Mouse (Mus musculus): ENCODE measurements around the gene Chek1. TPM values are rescaled to one million over a fixed set of nuclear protein-coding genes. Genes with fewer than 3 reads are reported as not detected.

Gene Chek1
- polyA plus RNA-seq, 1 experiment from 2014 or later: 25.3 TPM

GRCm38 (mm10) chr9:36707304-36707703, 19.6 kb downstream of the Chek1 start:
- 90% methylated on average over 6 of the region's 6 CpGs for WGBS
- no peak overlapping the region for H3K4me3 ChIP-seq (ENCODE audit: low read depth, low read length)
- no peak for ATAC-seq

GRCm38 (mm10) chr9:36705923-36706322, 20.9 kb downstream of the Chek1 start:
- ATAC-seq (no peak), DNase-seq (ENCODE audit: low spot score) (no peak)
- Histone ChIP-seq H3K27ac (ENCODE audit: low read depth, low read length) (no peak overlapping the region), H3K36me3 (ENCODE audit: control insufficient read depth, insufficient read depth, low read length) (peaks cover 10% of the 10 kb centered on the region), H3K9me3 (replicated peaks; ENCODE audit: control insufficient read depth, low read length) (no peaks in the 10 kb centered on the region), H3K9ac (ENCODE audit: low read length) (no peak overlapping the region), H3K4me3 (ENCODE audit: low read depth, low read length) (no peak overlapping the region), H3K4me1 (ENCODE audit: control insufficient read depth, insufficient read depth, low read length) (no peaks in the 10 kb centered on the region), H3K4me2 (ENCODE audit: low read length) (no peak overlapping the region), H3K27me3 (replicated peaks; ENCODE audit: control insufficient read depth, insufficient read depth, low read length) (no peaks in the 10 kb centered on the region)
- WGBS: 85% methylated on average over 3 of the region's 3 CpGs

More at GRCm38 (mm10) chr9:36707304-36707703, 19.6 kb downstream of the Chek1 start:
- Histone ChIP-seq H3K9ac (ENCODE audit: low read length) (no peak overlapping the region), H3K27me3 (replicated peaks; ENCODE audit: control insufficient read depth, insufficient read depth, low read length) (no peaks in the 10 kb centered on the region), H3K4me2 (ENCODE audit: low read length) (no peak overlapping the region), H3K9me3 (replicated peaks; ENCODE audit: control insufficient read depth, low read length) (no peaks in the 10 kb centered on the region), H3K27ac (ENCODE audit: low read depth, low read length) (no peak overlapping the region), H3K4me1 (ENCODE audit: control insufficient read depth, insufficient read depth, low read length) (no peaks in the 10 kb centered on the region), H3K36me3 (ENCODE audit: control insufficient read depth, insufficient read depth, low read length) (peaks cover 13% of the 10 kb centered on the region)
- DNase-seq (ENCODE audit: low spot score): no peak

- DNase-seq (ENCODE audit: low spot score): no peak
- H3K4me2 ChIP-seq (ENCODE audit: low read length): no peak overlapping the region
- no peak overlapping the region for H3K27ac ChIP-seq (ENCODE audit: low read depth, low read length)
- 95% methylated on average over 10 of the region's 10 CpGs for WGBS
- no peaks in the 10 kb centered on the region for H3K9me3 ChIP-seq (replicated peaks; ENCODE audit: control insufficient read depth, low read length)
- H3K4me3 ChIP-seq (ENCODE audit: low read depth, low read length): no peak overlapping the region
- H3K9ac ChIP-seq (ENCODE audit: low read length): no peak overlapping the region
- no peaks in the 10 kb centered on the region for H3K27me3 ChIP-seq (replicated peaks; ENCODE audit: control insufficient read depth, insufficient read depth, low read length)
- H3K36me3 ChIP-seq (ENCODE audit: control insufficient read depth, insufficient read depth, low read length): no peaks in the 10 kb centered on the region
- H3K4me1 ChIP-seq (ENCODE audit: control insufficient read depth, insufficient read depth, low read length): no peaks in the 10 kb centered on the region
- ATAC-seq: no peak
These were observed 32.6 kb downstream of the Chek1 start for GRCm38 (mm10) chr9:36694276-36694675.

GRCm38 (mm10) chr9:36692920-36693319, 33.9 kb downstream of the Chek1 start, which contains the start of gene Acrv1:
Acrv1 (plus strand) TSS chr9:36693220.
- WGBS: 71% methylated on average over 1 of the region's 1 CpGs
- no peaks in the 10 kb centered on the region for H3K9me3 ChIP-seq (replicated peaks; ENCODE audit: control insufficient read depth, low read length)

GRCm38 (mm10) chr9:36687329-36687728, 39.5 kb downstream of the Chek1 start:
- Histone ChIP-seq H3K4me3 (ENCODE audit: low read depth, low read length) (no peak overlapping the region), H3K27ac (ENCODE audit: low read depth, low read length) (no peak overlapping the region), H3K27me3 (replicated peaks; ENCODE audit: control insufficient read depth, insufficient read depth, low read length) (no peaks in the 10 kb centered on the region), H3K36me3 (ENCODE audit: control insufficient read depth, insufficient read depth, low read length) (no peaks in the 10 kb centered on the region), H3K4me2 (ENCODE audit: low read length) (no peak overlapping the region), H3K9me3 (replicated peaks; ENCODE audit: control insufficient read depth, low read length) (no peaks in the 10 kb centered on the region), H3K4me1 (ENCODE audit: control insufficient read depth, insufficient read depth, low read length) (no peaks in the 10 kb centered on the region), H3K9ac (ENCODE audit: low read length) (no peak overlapping the region)
- DNase-seq (ENCODE audit: low spot score) (peak; percentile 20), ATAC-seq (no peak)

More at GRCm38 (mm10) chr9:36692920-36693319, 33.9 kb downstream of the Chek1 start, which contains the start of gene Acrv1:
- Histone ChIP-seq H3K4me3 (ENCODE audit: low read depth, low read length) (no peak within 1 kb of the TSS), H3K4me1 (ENCODE audit: control insufficient read depth, insufficient read depth, low read length) (no peaks in the 10 kb centered on the region), H3K27ac (ENCODE audit: low read depth, low read length) (no peak within 1 kb of the TSS), H3K4me2 (ENCODE audit: low read length) (no peak within 1 kb of the TSS), H3K27me3 (replicated peaks; ENCODE audit: control insufficient read depth, insufficient read depth, low read length) (no peaks in the 10 kb centered on the region), H3K36me3 (ENCODE audit: control insufficient read depth, insufficient read depth, low read length) (no peaks in the 10 kb centered on the region), H3K9ac (ENCODE audit: low read length) (no peak within 1 kb of the TSS)
- ATAC-seq: no peak
- DNase-seq (ENCODE audit: low spot score): no peak

GRCm38 (mm10) chr9:36681424-36681823, 45.4 kb downstream of the Chek1 start:
- no peak overlapping the region for H3K27ac ChIP-seq (ENCODE audit: low read depth, low read length)
- H3K9ac ChIP-seq (ENCODE audit: low read length): no peak overlapping the region
- DNase-seq (ENCODE audit: low spot score): peak; percentile 35
- WGBS: 59% methylated on average over 2 of the region's 2 CpGs
- H3K4me1 ChIP-seq (ENCODE audit: control insufficient read depth, insufficient read depth, low read length): no peaks in the 10 kb centered on the region
- no peaks in the 10 kb centered on the region for H3K36me3 ChIP-seq (ENCODE audit: control insufficient read depth, insufficient read depth, low read length)
- ATAC-seq: no peak
- H3K4me3 ChIP-seq (ENCODE audit: low read depth, low read length): no peak overlapping the region
- H3K4me2 ChIP-seq (ENCODE audit: low read length): no peak overlapping the region
- H3K9me3 ChIP-seq (replicated peaks; ENCODE audit: control insufficient read depth, low read length): no peaks in the 10 kb centered on the region
- no peaks in the 10 kb centered on the region for H3K27me3 ChIP-seq (replicated peaks; ENCODE audit: control insufficient read depth, insufficient read depth, low read length)

Other genes starting within 250 kb of the Chek1 start
- not detected in 2 replicates for gene Gm5615, start 185.1 kb downstream of the Chek1 start, polyA plus RNA-seq (2014; fragmentation: Nextera tagmentation; extraction: Ambion mirVana)
- not detected in 2 replicates for gene Gm17689, start 144.4 kb downstream of the Chek1 start, polyA plus RNA-seq (2014; fragmentation: Nextera tagmentation; extraction: Ambion mirVana)
- not detected in 2 replicates for gene A630095E13Rik, start 83.7 kb downstream of the Chek1 start, polyA plus RNA-seq (2014; fragmentation: Nextera tagmentation; extraction: Ambion mirVana)
- not detected in 2 replicates for gene Acrv1, start 33.8 kb downstream of the Chek1 start, polyA plus RNA-seq (2014; fragmentation: Nextera tagmentation; extraction: Ambion mirVana)
- 69.5 and 93.6 TPM in 2 replicates for gene Stt3a, start 40.6 kb upstream of the Chek1 start, polyA plus RNA-seq (2014; fragmentation: Nextera tagmentation; extraction: Ambion mirVana)
- 89.9 and 92.9 TPM in 2 replicates for gene Ei24, start 70.3 kb upstream of the Chek1 start, polyA plus RNA-seq (2014; fragmentation: Nextera tagmentation; extraction: Ambion mirVana)
- gene Fez1, start 94.8 kb upstream of the Chek1 start, polyA plus RNA-seq (2014; fragmentation: Nextera tagmentation; extraction: Ambion mirVana): 620 and 684 TPM in 2 replicates